Mouse (Mus musculus) ES-Bruce4 (cell line): ENCODE data around the gene Henmt1. TPM values are rescaled to one million over a fixed set of nuclear protein-coding genes. Genes with fewer than 3 reads are reported as not detected.

ENCODE experiments used
- H3K27ac ChIP-seq: 2 replicates; pipeline ENCODE4 v1.5.1; 2012; ENCODE audit warnings: low read length, inconsistent platforms; ENCODE audit not compliant: insufficient read depth
- H3K27me3 ChIP-seq: 2 replicates; pipeline ENCODE4 v1.6.1; 2012; ENCODE audit warnings: mild to moderate bottlenecking, low read length, inconsistent platforms; ENCODE audit not compliant: control insufficient read depth, poor library complexity, insufficient read depth, severe bottlenecking
- H3K36me3 ChIP-seq: 2 replicates; pipeline ENCODE4 v1.6.1; 2012; ENCODE audit warnings: inconsistent platforms, mild to moderate bottlenecking, low read length, moderate library complexity; ENCODE audit not compliant: control insufficient read depth, poor library complexity, insufficient read depth, severe bottlenecking
- H3K4me1 ChIP-seq: one replicate; pipeline ENCODE4 v1.8.1; 2011; ENCODE audit warnings: low read length; ENCODE audit not compliant: control insufficient read depth, insufficient read depth
- H3K4me3 ChIP-seq: 2 replicates; pipeline ENCODE4 v1.5.1; 2011; ENCODE audit warnings: low read depth, mild to moderate bottlenecking, low read length
- H3K9ac ChIP-seq: 2 replicates; pipeline ENCODE4 v1.6.1; 2012; ENCODE audit warnings: low read depth, mild to moderate bottlenecking, inconsistent platforms; ENCODE audit not compliant: poor library complexity, severe bottlenecking
- H3K9me3 ChIP-seq: replicated peaks from 2 replicates; pipeline ENCODE4 v1.6.1; 2012; ENCODE audit warnings: mild to moderate bottlenecking, low read length, inconsistent platforms; ENCODE audit not compliant: control insufficient read depth, poor library complexity, insufficient read depth, severe bottlenecking
- CTCF ChIP-seq: IDR thresholded peaks from one replicate; pipeline ENCODE4 v1.8.1; 2011; ENCODE audit warnings: low read depth, low read length
- EP300 ChIP-seq: IDR thresholded peaks from 2 replicates; pipeline ENCODE4 v1.6.1; 2011; ENCODE audit warnings: low read depth, low read length; ENCODE audit not compliant: insufficient read depth
- POLR2A ChIP-seq: IDR thresholded peaks from one replicate; pipeline ENCODE4 v1.8.1; 2011; ENCODE audit warnings: low read length; ENCODE audit not compliant: insufficient read depth
- polyA plus RNA-seq: library from polyadenylated mRNA; stranded (reverse); fragments of >200 nt; gene quantifications from 2 replicates; pipeline ENCODE4 v1.2.4, GENCODE M21; 2011; ENCODE audit warnings: low read depth; ENCODE audit not compliant: missing spikeins, insufficient read depth, insufficient read length

Gene Henmt1
- polyA plus RNA-seq, 1 experiment = 0.43 TPM

GRCm38 (mm10) chr3:108916857-108917256 is 22.8 kb upstream of the Henmt1 start:
- Histone ChIP-seq H3K27ac (no peak overlapping the region), H3K4me3 (no peak overlapping the region), H3K36me3 (no peaks in the 10 kb centered on the region), H3K9me3 (no peaks in the 10 kb centered on the region), H3K4me1 (no peaks in the 10 kb centered on the region), H3K27me3 (no peaks in the 10 kb centered on the region), H3K9ac (no peak overlapping the region)
- no peak for TF ChIP-seq EP300
- no peak for TF ChIP-seq CTCF
- no peak for TF ChIP-seq POLR2A

DNA sequence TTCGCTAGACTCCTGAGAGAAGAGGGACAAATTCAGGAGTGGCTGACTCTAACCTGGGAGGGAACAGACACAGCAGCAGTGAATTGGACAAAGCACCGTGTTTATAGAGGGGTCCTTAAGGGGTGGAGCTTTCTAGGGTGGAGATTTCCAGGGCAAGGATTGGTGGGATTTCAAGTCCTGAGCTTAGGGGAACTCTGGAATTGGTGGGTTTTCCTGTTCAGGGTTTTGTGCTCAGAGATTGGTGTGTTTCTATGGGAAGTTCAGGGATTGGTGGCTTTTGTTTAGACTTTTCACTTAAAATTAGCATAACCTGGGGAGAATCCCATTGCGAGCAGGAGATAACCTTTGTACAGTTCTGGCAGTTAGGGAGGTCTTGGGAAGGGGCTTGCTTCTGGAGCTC is 21.7 kb upstream of the Henmt1 start:
- TF ChIP-seq EP300 = no peak
- no peak for TF ChIP-seq POLR2A
- TF ChIP-seq CTCF = no peak
- H3K9ac ChIP-seq = no peak overlapping the region
- H3K4me3 ChIP-seq = no peak overlapping the region
- no peaks in the 10 kb centered on the region for H3K36me3 ChIP-seq
- H3K27ac ChIP-seq = no peak overlapping the region
- H3K27me3 ChIP-seq = no peaks in the 10 kb centered on the region
- H3K9me3 ChIP-seq = no peaks in the 10 kb centered on the region
- no peaks in the 10 kb centered on the region for H3K4me1 ChIP-seq

GRCm38 (mm10) chr3:108918852-108919251 is 20.8 kb upstream of the Henmt1 start:
- no peak overlapping the region for H3K9ac ChIP-seq
- no peaks in the 10 kb centered on the region for H3K9me3 ChIP-seq
- no peak for TF ChIP-seq EP300
- TF ChIP-seq POLR2A = no peak
- TF ChIP-seq CTCF = no peak
- H3K27ac ChIP-seq = no peak overlapping the region
- no peak overlapping the region for H3K4me3 ChIP-seq
- H3K36me3 ChIP-seq = no peaks in the 10 kb centered on the region
- no peaks in the 10 kb centered on the region for H3K27me3 ChIP-seq
- no peaks in the 10 kb centered on the region for H3K4me1 ChIP-seq

DNA sequence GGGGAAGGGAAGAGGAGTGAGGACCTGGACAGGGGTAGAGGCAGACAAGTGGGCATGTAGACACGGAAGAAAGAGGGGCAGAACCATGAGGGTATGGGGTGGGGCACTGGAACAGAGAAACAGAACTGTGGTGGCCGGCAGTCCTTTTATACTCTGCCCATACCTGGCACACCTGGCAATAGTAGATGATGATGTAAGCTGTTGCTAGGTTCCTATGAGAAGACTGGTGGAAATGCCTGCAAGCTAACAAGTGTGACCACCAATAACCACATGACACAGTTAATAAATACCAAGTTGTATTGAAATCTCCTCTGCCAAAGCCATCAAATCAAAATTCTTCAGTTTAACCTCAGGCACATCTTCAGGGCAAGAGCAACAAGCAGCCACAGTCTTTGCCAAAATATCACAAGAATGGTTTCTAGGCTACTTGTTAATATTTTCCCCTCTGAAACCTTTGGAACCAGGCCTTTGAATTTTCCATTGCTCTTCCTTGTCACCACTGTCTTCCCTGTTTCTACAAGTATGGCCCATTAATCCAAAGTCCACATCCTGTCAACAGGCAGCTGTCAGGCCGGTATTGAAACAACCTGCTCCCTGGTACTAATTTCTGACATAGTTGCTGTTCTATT is 19.1 kb upstream of the Henmt1 start:
- TF ChIP-seq EP300 (no peak), CTCF (no peak), POLR2A (no peak)
- H3K9me3 ChIP-seq = no peaks in the 10 kb centered on the region
- H3K27ac ChIP-seq = no peak overlapping the region
- H3K9ac ChIP-seq = no peak overlapping the region
- H3K4me3 ChIP-seq = no peak overlapping the region
- H3K4me1 ChIP-seq = no peaks in the 10 kb centered on the region
- H3K36me3 ChIP-seq = no peaks in the 10 kb centered on the region
- H3K27me3 ChIP-seq = no peaks in the 10 kb centered on the region

- no peaks in the 10 kb centered on the region for H3K36me3 ChIP-seq
- no peaks in the 10 kb centered on the region for H3K27me3 ChIP-seq
- no peak for TF ChIP-seq EP300
- TF ChIP-seq POLR2A = no peak
- TF ChIP-seq CTCF = no peak
- no peaks in the 10 kb centered on the region for H3K4me1 ChIP-seq
- no peak overlapping the region for H3K27ac ChIP-seq
- H3K9me3 ChIP-seq = no peaks in the 10 kb centered on the region
- H3K4me3 ChIP-seq = no peak overlapping the region
- no peak overlapping the region for H3K9ac ChIP-seq
Observed at GRCm38 (mm10) chr3:108921822-108922221, 17.9 kb upstream of the Henmt1 start.

- Histone ChIP-seq H3K4me1 (no peaks in the 10 kb centered on the region), H3K4me3 (no peak overlapping the region), H3K9me3 (peaks cover 4% of the 10 kb centered on the region), H3K27me3 (no peaks in the 10 kb centered on the region), H3K36me3 (no peaks in the 10 kb centered on the region), H3K9ac (no peak overlapping the region), H3K27ac (no peak overlapping the region)
- no peak for TF ChIP-seq CTCF
- TF ChIP-seq POLR2A = no peak
- no peak for TF ChIP-seq EP300
Observed at GRCm38 (mm10) chr3:108925677-108926076, 14.0 kb upstream of the Henmt1 start.

GRCm38 (mm10) chr3:108926308-108926707 is 13.4 kb upstream of the Henmt1 start:
- Histone ChIP-seq H3K9me3 (peaks cover 6% of the 10 kb centered on the region), H3K27ac (no peak overlapping the region), H3K9ac (no peak overlapping the region), H3K36me3 (no peaks in the 10 kb centered on the region), H3K27me3 (no peaks in the 10 kb centered on the region), H3K4me1 (no peaks in the 10 kb centered on the region), H3K4me3 (no peak overlapping the region)
- TF ChIP-seq CTCF (no peak), POLR2A (no peak), EP300 (no peak)
